Mouse (Mus musculus): ENCODE data around the gene Dapk1. TPM values are rescaled to one million over a fixed set of nuclear protein-coding genes. Genes with fewer than 3 reads are reported as not detected.

Gene Dapk1
- polyA plus RNA-seq, 1 experiment from 2014 or later, result 14.8 TPM

- no peak; the same call in 1 of the 2 replicates for ATAC-seq (replicated peaks; ENCODE audit: low FRiP score, low TSS enrichment, low read depth)
- H3K9ac ChIP-seq (ENCODE audit: low read length), result no peak overlapping the region
- no peaks in the 10 kb centered on the region for H3K27me3 ChIP-seq (replicated peaks; ENCODE audit: control insufficient read depth, insufficient read depth, low read length)
- 89% methylated on average over 12 of the region's 12 CpGs for WGBS
- no peak overlapping the region for H3K27ac ChIP-seq (ENCODE audit: low read depth)
- H3K36me3 ChIP-seq (ENCODE audit: control insufficient read depth, insufficient read depth, low read length), result peaks cover 36% of the 10 kb centered on the region
- no peak for DNase-seq (ENCODE audit: low spot score)
- H3K4me3 ChIP-seq (ENCODE audit: low read depth, low read length), result no peak overlapping the region
- no peaks in the 10 kb centered on the region for H3K4me1 ChIP-seq (replicated peaks; ENCODE audit: control insufficient read depth, insufficient read depth, low read length)
- no peaks in the 10 kb centered on the region for H3K9me3 ChIP-seq (ENCODE audit: control insufficient read depth, low read length)
- H3K4me2 ChIP-seq (ENCODE audit: low read length), result no peak overlapping the region
These were observed 158.6 kb downstream of the Dapk1 start for GRCm38 (mm10) chr13:60760392-60760791.

GRCm38 (mm10) chr13:60761161-60761560 is 159.4 kb downstream of the Dapk1 start:
- H3K27ac ChIP-seq (ENCODE audit: low read depth), result no peak overlapping the region
- 95% methylated on average over 17 of the region's 17 CpGs for WGBS
- ATAC-seq (replicated peaks; ENCODE audit: low FRiP score, low TSS enrichment, low read depth) (no peak), DNase-seq (ENCODE audit: low spot score) (no peak)
- H3K4me3 ChIP-seq (ENCODE audit: low read depth, low read length), result no peak overlapping the region
- no peak overlapping the region for H3K4me2 ChIP-seq (ENCODE audit: low read length)
- no peaks in the 10 kb centered on the region for H3K4me1 ChIP-seq (replicated peaks; ENCODE audit: control insufficient read depth, insufficient read depth, low read length)
- H3K9me3 ChIP-seq (ENCODE audit: control insufficient read depth, low read length), result no peaks in the 10 kb centered on the region
- no peak overlapping the region for H3K9ac ChIP-seq (ENCODE audit: low read length)
- peaks cover 36% of the 10 kb centered on the region for H3K36me3 ChIP-seq (ENCODE audit: control insufficient read depth, insufficient read depth, low read length)
- no peaks in the 10 kb centered on the region for H3K27me3 ChIP-seq (replicated peaks; ENCODE audit: control insufficient read depth, insufficient read depth, low read length)

GRCm38 (mm10) chr13:60780534-60780933 is 178.8 kb downstream of the Dapk1 start:
- Histone ChIP-seq H3K9me3 (ENCODE audit: control insufficient read depth, low read length) (no peaks in the 10 kb centered on the region), H3K4me1 (replicated peaks; ENCODE audit: control insufficient read depth, insufficient read depth, low read length) (no peaks in the 10 kb centered on the region), H3K27me3 (replicated peaks; ENCODE audit: control insufficient read depth, insufficient read depth, low read length) (no peaks in the 10 kb centered on the region), H3K4me2 (ENCODE audit: low read length) (no peak overlapping the region), H3K36me3 (ENCODE audit: control insufficient read depth, insufficient read depth, low read length) (no peaks in the 10 kb centered on the region), H3K27ac (ENCODE audit: low read depth) (no peak overlapping the region), H3K4me3 (ENCODE audit: low read depth, low read length) (no peak overlapping the region), H3K9ac (ENCODE audit: low read length) (no peak overlapping the region)
- 87% methylated on average over 3 of the region's 3 CpGs for WGBS
- no peak for ATAC-seq (replicated peaks; ENCODE audit: low FRiP score, low TSS enrichment, low read depth)
- DNase-seq (ENCODE audit: low spot score), result no peak

- Histone ChIP-seq H3K36me3 (ENCODE audit: control insufficient read depth, insufficient read depth, low read length) (no peaks in the 10 kb centered on the region), H3K4me2 (ENCODE audit: low read length) (no peak overlapping the region), H3K27me3 (replicated peaks; ENCODE audit: control insufficient read depth, insufficient read depth, low read length) (no peaks in the 10 kb centered on the region), H3K9me3 (ENCODE audit: control insufficient read depth, low read length) (no peaks in the 10 kb centered on the region), H3K4me3 (ENCODE audit: low read depth, low read length) (no peak overlapping the region), H3K27ac (ENCODE audit: low read depth) (no peak overlapping the region), H3K9ac (ENCODE audit: low read length) (no peak overlapping the region), H3K4me1 (replicated peaks; ENCODE audit: control insufficient read depth, insufficient read depth, low read length) (no peaks in the 10 kb centered on the region)
- DNase-seq (ENCODE audit: low spot score), result no peak
- 90% methylated on average over 7 of the region's 7 CpGs for WGBS
- ATAC-seq (replicated peaks; ENCODE audit: low FRiP score, low TSS enrichment, low read depth), result no peak
These were observed 181.6 kb downstream of the Dapk1 start for GRCm38 (mm10) chr13:60783301-60783700.

- Histone ChIP-seq H3K9ac (ENCODE audit: low read length) (no peak within 1 kb of the TSS), H3K4me2 (ENCODE audit: low read length) (no peak within 1 kb of the TSS), H3K9me3 (ENCODE audit: control insufficient read depth, low read length) (no peaks in the 10 kb centered on the region), H3K27ac (ENCODE audit: low read depth) (no peak within 1 kb of the TSS), H3K4me3 (ENCODE audit: low read depth, low read length) (no peak within 1 kb of the TSS), H3K27me3 (replicated peaks; ENCODE audit: control insufficient read depth, insufficient read depth, low read length) (no peaks in the 10 kb centered on the region), H3K36me3 (ENCODE audit: control insufficient read depth, insufficient read depth, low read length) (no peaks in the 10 kb centered on the region), H3K4me1 (replicated peaks; ENCODE audit: control insufficient read depth, insufficient read depth, low read length) (no peaks in the 10 kb centered on the region)
- ATAC-seq (replicated peaks; ENCODE audit: low FRiP score, low TSS enrichment, low read depth) (no peak), DNase-seq (ENCODE audit: low spot score) (no peak)
These were observed 184.5 kb downstream of the Dapk1 start, which contains the start of gene BC051665 for GRCm38 (mm10) chr13:60786264-60786663. Gene BC051665, minus strand, starts transcription at chr13:60786364.

- H3K27me3 ChIP-seq (replicated peaks; ENCODE audit: control insufficient read depth, insufficient read depth, low read length), result no peaks in the 10 kb centered on the region
- H3K4me3 ChIP-seq (ENCODE audit: low read depth, low read length), result no peak overlapping the region
- ATAC-seq (replicated peaks; ENCODE audit: low FRiP score, low TSS enrichment, low read depth) (no peak), DNase-seq (ENCODE audit: low spot score) (no peak)
- H3K36me3 ChIP-seq (ENCODE audit: control insufficient read depth, insufficient read depth, low read length), result no peaks in the 10 kb centered on the region
- H3K4me2 ChIP-seq (ENCODE audit: low read length), result no peak overlapping the region
- H3K4me1 ChIP-seq (replicated peaks; ENCODE audit: control insufficient read depth, insufficient read depth, low read length), result no peaks in the 10 kb centered on the region
- WGBS, result 83% methylated on average over 1 of the region's 1 CpGs
- no peak overlapping the region for H3K27ac ChIP-seq (ENCODE audit: low read depth)
- H3K9ac ChIP-seq (ENCODE audit: low read length), result no peak overlapping the region
- H3K9me3 ChIP-seq (ENCODE audit: control insufficient read depth, low read length), result no peaks in the 10 kb centered on the region
These were observed 187.7 kb downstream of the Dapk1 start for GRCm38 (mm10) chr13:60789466-60789865.

GRCm38 (mm10) chr13:60802749-60803148 is 201.0 kb downstream of the Dapk1 start, which contains the start of gene Ctsll3:
Gene Ctsll3, minus strand, starts transcription at chr13:60802849.
- H3K27ac ChIP-seq (ENCODE audit: low read depth), result no peak within 1 kb of the TSS
- no peak for ATAC-seq (replicated peaks; ENCODE audit: low FRiP score, low TSS enrichment, low read depth)
- no peaks in the 10 kb centered on the region for H3K36me3 ChIP-seq (ENCODE audit: control insufficient read depth, insufficient read depth, low read length)
- no peak within 1 kb of the TSS for H3K4me2 ChIP-seq (ENCODE audit: low read length)
- no peak for DNase-seq (ENCODE audit: low spot score)
- no peaks in the 10 kb centered on the region for H3K27me3 ChIP-seq (replicated peaks; ENCODE audit: control insufficient read depth, insufficient read depth, low read length)
- 75% methylated on average over 1 of the region's 1 CpGs for whole genome bisulfite sequencing
- no peak within 1 kb of the TSS for H3K4me3 ChIP-seq (ENCODE audit: low read depth, low read length)
- H3K4me1 ChIP-seq (replicated peaks; ENCODE audit: control insufficient read depth, insufficient read depth, low read length), result no peaks in the 10 kb centered on the region
- H3K9ac ChIP-seq (ENCODE audit: low read length), result no peak within 1 kb of the TSS
- H3K9me3 ChIP-seq (ENCODE audit: control insufficient read depth, low read length), result no peaks in the 10 kb centered on the region

- ATAC-seq (replicated peaks; ENCODE audit: low FRiP score, low TSS enrichment, low read depth), result no peak
- Histone ChIP-seq H3K9ac (ENCODE audit: low read length) (no peak overlapping the region), H3K27me3 (replicated peaks; ENCODE audit: control insufficient read depth, insufficient read depth, low read length) (no peaks in the 10 kb centered on the region), H3K4me2 (ENCODE audit: low read length) (no peak overlapping the region), H3K27ac (ENCODE audit: low read depth) (no peak overlapping the region), H3K36me3 (ENCODE audit: control insufficient read depth, insufficient read depth, low read length) (no peaks in the 10 kb centered on the region), H3K4me3 (ENCODE audit: low read depth, low read length) (no peak overlapping the region), H3K9me3 (ENCODE audit: control insufficient read depth, low read length) (no peaks in the 10 kb centered on the region), H3K4me1 (replicated peaks; ENCODE audit: control insufficient read depth, insufficient read depth, low read length) (no peaks in the 10 kb centered on the region)
- WGBS, result 72% methylated on average over 2 of the region's 2 CpGs
- DNase-seq (ENCODE audit: low spot score), result no peak
These were observed 207.9 kb downstream of the Dapk1 start for GRCm38 (mm10) chr13:60809690-60810089.

- Histone ChIP-seq H3K27ac (ENCODE audit: low read depth) (no peak overlapping the region), H3K36me3 (ENCODE audit: control insufficient read depth, insufficient read depth, low read length) (no peaks in the 10 kb centered on the region), H3K27me3 (replicated peaks; ENCODE audit: control insufficient read depth, insufficient read depth, low read length) (no peaks in the 10 kb centered on the region), H3K4me2 (ENCODE audit: low read length) (no peak overlapping the region), H3K9me3 (ENCODE audit: control insufficient read depth, low read length) (no peaks in the 10 kb centered on the region), H3K4me1 (replicated peaks; ENCODE audit: control insufficient read depth, insufficient read depth, low read length) (no peaks in the 10 kb centered on the region), H3K4me3 (ENCODE audit: low read depth, low read length) (no peak overlapping the region), H3K9ac (ENCODE audit: low read length) (no peak overlapping the region)
- WGBS, result 61% methylated on average over 6 of the region's 6 CpGs
- ATAC-seq (replicated peaks; ENCODE audit: low FRiP score, low TSS enrichment, low read depth) (no peak), DNase-seq (ENCODE audit: low spot score) (no peak)
These were observed 211.0 kb downstream of the Dapk1 start for GRCm38 (mm10) chr13:60812768-60813167.
